Mouse (Mus musculus) olfactory bulb, adult 2 months (tissue): ENCODE data around the gene Gm973. TPM values are rescaled to one million over a fixed set of nuclear protein-coding genes. Genes with fewer than 3 reads are reported as not detected.

Source experiments
- H3K27ac ChIP-seq: fragments of 200-500 bp; 2 replicates; pipeline ENCODE4 v1.5.1; 2012; ENCODE audit warnings: low read depth, low read length; ENCODE audit not compliant: insufficient read depth
- H3K4me1 ChIP-seq: fragments of 200-500 bp; 2 replicates; pipeline ENCODE4 v1.6.1; 2012; ENCODE audit warnings: low read length; ENCODE audit not compliant: control insufficient read depth, insufficient read depth
- H3K4me3 ChIP-seq: fragments of 200-500 bp; 2 replicates; pipeline ENCODE4 v1.5.1; 2012; ENCODE audit warnings: mild to moderate bottlenecking, low read depth, low read length, moderate library complexity; ENCODE audit not compliant: insufficient read depth
- CTCF ChIP-seq: fragments of 200-500 bp; IDR thresholded peaks from 2 replicates; pipeline ENCODE4 v1.5.1; 2012; ENCODE audit warnings: low read depth, mild to moderate bottlenecking, low read length, moderate library complexity; ENCODE audit not compliant: insufficient read depth
- POLR2A ChIP-seq: fragments of 200-500 bp; IDR thresholded peaks from 2 replicates; pipeline ENCODE4 v1.6.1; 2012; ENCODE audit warnings: mild to moderate bottlenecking, low read depth, low read length, moderate library complexity; ENCODE audit not compliant: insufficient read depth
- WGBS: fragments of 180-500 bp; shearing (Covaris S2); methylation state at CpG from one replicate; pipeline ENCODE4 v1.1.7; 2018; 5-methylcytosine and 5-hydroxymethylcytosine counted together
- polyA plus RNA-seq: library from polyadenylated mRNA; stranded (reverse); fragments of >200 nt; gene quantifications from 2 replicates; pipeline ENCODE4 v1.2.4, GENCODE M21; 2012; ENCODE audit warnings: low replicate concordance; ENCODE audit not compliant: missing spikeins, insufficient read depth, insufficient read length

Gm973 gene
- polyA plus RNA-seq, 1 experiment = not detected

- WGBS = 92% methylated on average over 3 of the region's 3 CpGs
- TF ChIP-seq POLR2A = no peak
- TF ChIP-seq CTCF = no peak
- no peaks in the 10 kb centered on the region for H3K4me1 ChIP-seq
- no peak overlapping the region for H3K4me3 ChIP-seq
- no peak overlapping the region for H3K27ac ChIP-seq
These were observed 137.3 kb downstream of the Gm973 start for GRCm38 (mm10) chr1:59653243-59653911.

GRCm38 (mm10) chr1:59656244-59657171 is 140.4 kb downstream of the Gm973 start:
- TF ChIP-seq CTCF = no peak
- TF ChIP-seq POLR2A = no peak
- Histone ChIP-seq H3K4me1 (no peaks in the 10 kb centered on the region), H3K4me3 (no peak overlapping the region), H3K27ac (no peak overlapping the region)
- 82% methylated on average over 7 of the region's 7 CpGs for WGBS

GRCm38 (mm10) chr1:59663456-59664135 is 147.5 kb downstream of the Gm973 start:
- H3K27ac ChIP-seq = no peak overlapping the region
- no peaks in the 10 kb centered on the region for H3K4me1 ChIP-seq
- 85% methylated on average over 3 of the region's 3 CpGs for WGBS
- TF ChIP-seq CTCF (no peak), POLR2A (no peak)
- no peak overlapping the region for H3K4me3 ChIP-seq

GRCm38 (mm10) chr1:59668871-59669270 is 152.8 kb downstream of the Gm973 start:
- H3K4me3 ChIP-seq = no peak overlapping the region
- TF ChIP-seq POLR2A (no peak), CTCF (no peak)

GRCm38 (mm10) chr1:59669962-59670630 is 154.0 kb downstream of the Gm973 start:
- 0% methylated on average over 35 of the region's 54 CpGs for WGBS
- H3K4me1 ChIP-seq = no peaks in the 10 kb centered on the region
- no peak for TF ChIP-seq CTCF
- TF ChIP-seq POLR2A = no peak
- H3K4me3 ChIP-seq = peak overlapping the region; percentile 83
- H3K27ac ChIP-seq = peak overlapping the region; percentile 87

More at GRCm38 (mm10) chr1:59668871-59669270, 152.8 kb downstream of the Gm973 start:
- Histone ChIP-seq H3K27ac (no peak overlapping the region), H3K4me1 (no peaks in the 10 kb centered on the region)
- 73% methylated on average over 2 of the region's 2 CpGs for WGBS

- peak; percentile 79 for TF ChIP-seq POLR2A
- TF ChIP-seq CTCF = no peak
- peak within 1 kb of the TSS; percentile 83 for H3K4me3 ChIP-seq
- no peaks in the 10 kb centered on the region for H3K4me1 ChIP-seq
- under 1% methylated on average over 36 of the region's 36 CpGs for WGBS
- peak within 1 kb of the TSS; percentile 87 for H3K27ac ChIP-seq
These were observed 154.6 kb downstream of the Gm973 start, which contains the start of gene Sumo1 for GRCm38 (mm10) chr1:59670641-59671168. Gene Sumo1, minus strand, starts transcription at chr1:59670834.

GRCm38 (mm10) chr1:59673661-59674060 is 157.6 kb downstream of the Gm973 start:
- WGBS = 98% methylated on average over 2 of the region's 2 CpGs
- TF ChIP-seq CTCF (no peak), POLR2A (no peak)
- no peaks in the 10 kb centered on the region for H3K4me1 ChIP-seq
- no peak overlapping the region for H3K27ac ChIP-seq
- H3K4me3 ChIP-seq = no peak overlapping the region
